Mouse (Mus musculus) common myeloid progenitor, adult 5-6 weeks (primary cell): ENCODE data around the gene Gm21885. TPM values are rescaled to one million over a fixed set of nuclear protein-coding genes. Genes with fewer than 3 reads are reported as not detected.

ENCODE experiments used
- ATAC-seq: replicated peaks from 2 replicates; pipeline ENCODE4 v1.8.0; 2016; ENCODE audit warnings: low read depth, mild to moderate bottlenecking, moderate TSS enrichment, inconsistent platforms; ENCODE audit not compliant: poor library complexity, severe bottlenecking
- total RNA-seq: library from RNA; stranded (forward); fragments of 200-1000, 187-1606 nt; gene quantifications from 2 replicates; pipeline ENCODE4 v1.2.3, GENCODE M21; 2017

Gm21885 gene
- total RNA-seq, 1 experiment from 2014 or later = not detected

DNA sequence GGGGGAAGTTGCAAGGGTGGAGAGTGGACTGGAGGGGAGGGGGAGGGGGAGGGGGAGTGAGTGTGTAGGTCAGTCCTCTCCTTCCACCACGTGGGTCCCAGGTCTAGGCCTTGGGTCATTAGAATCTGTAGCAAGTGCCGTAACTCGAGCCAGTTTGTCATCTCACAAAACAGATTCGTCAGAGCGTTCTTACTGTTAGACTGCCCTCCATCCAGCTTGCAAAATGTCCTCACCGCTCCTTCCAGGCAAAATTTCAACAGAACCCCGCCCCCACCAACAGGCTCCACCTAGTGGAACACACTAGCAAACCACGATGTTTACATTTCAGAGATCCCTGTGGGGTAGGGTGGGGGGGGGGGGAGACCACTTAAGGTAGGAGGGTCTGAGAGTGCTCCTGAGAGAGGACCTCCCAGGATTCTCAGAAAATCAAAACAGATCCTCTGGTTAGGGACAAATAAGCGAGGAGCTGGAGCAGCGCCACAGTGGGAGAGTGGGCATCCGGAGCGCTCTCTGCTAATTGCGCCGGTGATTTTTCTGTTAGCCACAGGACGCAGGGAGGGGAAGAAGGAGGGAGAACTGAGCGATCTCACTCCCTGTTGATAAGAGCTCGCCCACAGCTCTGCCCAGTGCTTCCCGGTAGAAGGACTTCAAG lies 16.4 kb upstream of the Gm21885 start:
- peak; percentile 58 for ATAC-seq

DNA sequence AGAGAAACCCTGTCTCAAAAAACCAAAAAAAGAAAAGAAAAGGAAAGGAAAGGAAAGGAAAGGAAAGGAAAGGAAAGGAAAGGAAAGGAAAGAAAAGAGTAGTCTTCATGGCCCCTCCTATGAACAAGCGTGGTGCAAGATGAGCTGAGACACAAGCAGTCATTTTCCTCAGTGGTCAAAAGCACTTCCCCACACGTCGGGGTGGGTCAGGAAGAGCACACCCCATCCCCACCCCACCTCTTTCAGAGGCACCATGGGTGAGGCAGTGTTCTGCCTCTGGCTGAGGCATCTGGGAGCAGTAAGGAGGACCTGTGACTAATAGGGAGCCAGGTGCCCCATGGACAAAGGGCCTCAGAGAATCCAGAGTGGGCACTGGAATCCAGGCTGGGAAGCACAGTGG lies 15.5 kb upstream of the Gm21885 start:
- peak; percentile 45; the same call in 1 of the 2 replicates for ATAC-seq

DNA sequence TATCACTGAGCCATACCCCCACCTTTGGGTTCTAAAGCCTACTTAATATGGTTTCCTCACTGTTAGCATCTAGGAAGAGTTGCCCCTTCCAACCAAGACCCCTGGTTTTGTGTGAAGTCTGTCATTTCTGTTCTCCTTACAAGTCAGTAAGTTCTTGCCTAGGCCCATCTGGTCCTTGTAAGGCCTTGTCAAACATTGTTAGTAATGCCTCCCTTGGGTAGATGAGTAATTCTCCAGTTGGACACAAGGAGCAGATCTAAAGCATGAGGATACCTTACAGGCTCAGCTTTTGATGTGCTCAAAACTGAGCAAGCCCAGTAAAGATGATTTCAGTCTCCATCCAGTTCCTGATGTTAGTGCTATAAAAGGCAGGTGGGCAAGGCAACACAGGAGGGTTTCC lies 12.9 kb upstream of the Gm21885 start:
- no peak for ATAC-seq

DNA sequence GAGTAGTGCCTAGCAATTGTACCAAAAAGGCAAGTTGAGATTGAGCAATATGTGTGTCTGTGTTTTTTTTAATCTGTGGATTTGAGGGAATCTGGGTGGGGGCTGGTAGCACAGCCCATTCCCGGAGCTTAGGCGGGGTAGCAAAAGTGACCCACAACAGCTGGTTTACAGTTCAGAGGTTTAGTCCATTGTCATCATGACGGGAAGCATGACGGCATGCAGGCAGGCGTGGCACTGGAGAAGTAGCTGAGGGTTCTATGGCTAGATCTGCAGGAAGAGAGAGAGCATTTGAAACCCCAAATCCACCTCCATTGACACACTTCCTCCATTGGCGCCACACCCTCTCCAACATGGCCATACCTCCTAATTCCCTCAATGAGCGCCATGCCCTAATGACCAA lies 11.8 kb upstream of the Gm21885 start:
- ATAC-seq = no peak

- ATAC-seq = no peak
Measured at GRCm38 (mm10) chr11:94271015-94271414, 10.7 kb upstream of the Gm21885 start.

- no peak for ATAC-seq
Measured at GRCm38 (mm10) chr11:94272960-94273927, 8.4 kb upstream of the Gm21885 start.

DNA sequence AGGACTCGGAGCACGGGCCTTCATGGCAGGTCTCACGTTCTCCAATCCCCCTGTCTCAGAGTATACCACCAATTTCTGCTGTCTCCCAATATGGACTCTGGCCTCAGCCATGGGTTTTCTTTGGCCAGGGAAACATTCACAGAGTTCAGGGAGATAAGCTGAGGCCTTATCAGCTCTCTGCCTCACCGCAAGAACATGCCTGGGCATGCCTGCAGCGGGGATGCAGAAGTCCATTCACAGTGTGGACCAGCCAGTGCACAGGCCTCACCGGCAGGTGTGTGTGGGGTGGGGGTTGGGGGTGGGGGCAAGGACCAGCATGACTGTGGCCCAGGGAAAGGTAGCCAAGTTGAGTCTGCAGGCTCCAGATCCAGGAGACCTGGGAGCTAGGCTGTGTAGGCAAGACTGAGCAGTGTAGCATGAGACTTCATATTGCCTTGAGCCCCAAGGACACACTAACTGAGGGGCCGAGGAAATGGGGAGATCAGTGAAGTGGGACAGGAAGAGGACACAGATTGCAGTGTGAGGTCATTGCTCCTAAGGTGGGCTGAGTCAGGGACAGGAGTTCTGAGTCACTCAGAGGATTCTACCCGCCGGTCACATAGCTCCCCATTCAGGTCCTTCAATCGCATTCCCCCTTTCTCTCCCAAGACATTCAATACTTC lies 7.3 kb upstream of the Gm21885 start:
- 0 out of 2 replicates have a peak, but pooled peaks have one; percentile 26 for ATAC-seq

DNA sequence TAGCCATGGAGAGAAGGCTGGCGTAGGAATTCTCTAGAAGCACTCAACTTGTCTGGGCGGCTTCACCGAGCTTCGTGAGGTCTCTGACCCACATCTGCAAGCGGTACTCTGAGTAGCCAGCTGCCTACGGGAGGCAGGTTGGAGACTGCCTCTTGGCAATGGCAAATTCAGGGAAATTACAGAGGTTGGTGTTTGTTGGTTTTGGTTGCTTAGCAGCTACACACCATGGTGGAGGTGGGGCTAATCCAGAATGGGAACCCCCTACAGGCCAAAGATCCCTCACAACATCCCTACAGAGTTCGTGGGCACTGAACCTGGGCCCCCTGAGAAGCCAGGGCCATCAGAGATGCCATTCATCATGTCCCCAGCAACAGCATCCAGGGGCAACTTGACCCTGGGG lies 6.4 kb upstream of the Gm21885 start:
- no peak for ATAC-seq

DNA sequence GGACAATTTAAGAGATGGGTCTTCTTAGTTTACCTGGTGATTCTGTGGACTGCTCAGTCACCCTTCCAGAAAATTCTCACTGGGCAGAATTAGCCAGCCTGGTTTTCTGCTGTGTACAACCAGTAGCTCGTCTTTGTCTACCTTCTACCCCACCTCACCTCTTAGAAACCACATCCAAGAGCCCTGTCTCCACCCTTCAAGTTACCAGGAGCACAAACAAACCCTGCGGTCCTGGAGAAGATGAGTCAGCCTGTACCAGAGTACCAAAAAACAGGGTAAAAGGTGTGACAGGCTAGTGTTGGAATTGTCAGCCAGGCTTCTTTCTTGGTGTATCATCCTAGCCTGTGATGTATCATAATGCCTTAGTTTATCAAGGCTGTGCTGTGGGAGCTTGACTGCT lies 6.0 kb upstream of the Gm21885 start:
- ATAC-seq = no peak

- peak; percentile 78 for ATAC-seq
Measured at GRCm38 (mm10) chr11:94276869-94277337, 4.8 kb upstream of the Gm21885 start.

GRCm38 (mm10) chr11:94282291-94282690 lies 618 bp downstream of the Gm21885 start:
- ATAC-seq = no peak

DNA sequence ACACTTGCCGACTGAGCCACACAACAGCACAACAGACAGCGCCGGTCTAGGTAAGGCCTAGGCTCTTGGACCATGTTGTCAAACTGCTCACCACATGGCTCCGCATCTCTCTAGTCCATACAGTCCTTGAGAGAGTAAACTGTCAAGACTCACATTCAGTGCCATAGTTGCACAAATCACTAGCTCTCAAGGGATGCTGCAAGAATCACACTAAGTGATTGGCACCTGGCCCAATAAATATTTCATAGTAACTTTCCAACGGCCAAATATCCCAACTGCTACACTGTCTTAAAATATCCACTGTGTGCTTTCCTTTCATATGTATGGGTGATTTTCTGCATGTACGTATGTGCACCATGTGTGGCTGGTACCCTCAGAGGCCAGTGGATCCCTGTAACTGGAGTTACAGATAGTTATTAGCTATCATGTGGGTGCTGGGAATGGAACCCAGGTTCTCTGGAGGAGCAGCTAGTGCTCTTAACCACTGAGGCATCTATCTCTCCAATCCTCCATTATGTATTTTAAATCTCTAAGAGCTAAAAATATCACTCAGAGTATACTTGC lies 1.9 kb downstream of the Gm21885 start:
- no peak for ATAC-seq

- no peak for ATAC-seq
Measured at GRCm38 (mm10) chr11:94285886-94286574, 4.4 kb downstream of the Gm21885 start.

- ATAC-seq = no peak
Measured at GRCm38 (mm10) chr11:94287105-94287504, 5.4 kb downstream of the Gm21885 start.

DNA sequence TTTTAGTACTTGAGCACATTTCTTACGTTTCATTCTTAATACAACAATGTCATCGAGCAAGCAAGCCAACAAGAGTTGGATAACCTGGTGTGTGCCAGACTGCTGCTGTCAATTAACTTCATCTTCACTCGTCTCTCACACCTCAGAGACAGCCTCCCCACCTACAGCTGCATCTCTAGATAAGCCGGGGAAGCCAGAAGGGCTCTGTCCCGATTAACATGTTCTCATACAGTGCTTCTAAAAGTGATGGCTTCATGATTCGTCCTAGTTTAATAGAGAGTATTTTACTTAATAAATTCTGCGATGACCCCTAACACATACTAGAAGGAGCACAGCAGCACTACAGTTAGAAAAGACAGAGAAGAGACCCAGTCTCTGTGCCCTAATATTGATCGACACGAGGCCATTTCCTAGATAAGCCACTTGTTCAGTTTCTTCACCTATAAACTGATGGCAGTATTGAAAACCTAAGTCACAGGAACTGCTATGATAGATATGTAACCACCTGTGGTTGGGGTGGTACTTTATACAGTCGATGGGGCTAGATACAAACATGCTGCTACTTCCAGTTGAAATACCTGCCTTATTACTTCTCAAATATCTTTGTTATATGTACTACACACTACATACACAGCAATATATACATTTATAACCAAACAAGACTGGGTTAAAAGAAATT lies 8.5 kb downstream of the Gm21885 start:
- ATAC-seq = no peak

- ATAC-seq = no peak
Measured at GRCm38 (mm10) chr11:94294996-94295845, 13.5 kb downstream of the Gm21885 start.

- no peak for ATAC-seq
Measured at GRCm38 (mm10) chr11:94312733-94313132, 31.1 kb downstream of the Gm21885 start.

GRCm38 (mm10) chr11:94314098-94314652 lies 32.5 kb downstream of the Gm21885 start:
- 0 out of 2 replicates have a peak, but pooled peaks have one; percentile 17 for ATAC-seq
